Mouse (Mus musculus) cerebellum, postnatal 14 days (tissue): Measurements from ENCODE around the gene Stk17b.
"Not testable (repeated sequence)": the region's sequence is repeated elsewhere in the genome, so short reads cannot be mapped to it uniquely, and the experiment has no call there.

ENCODE experiments used
- DNase-seq, 2 experiments: peaks; one replicate each; pipeline ENCODE4 v3.0.0; 2021; ENCODE audit warnings: mixed read lengths in 2 of 2

The Stk17b gene

GRCm38 (mm10) chr1:53781311-53781710, 3.7 kb downstream of the Stk17b start:
- DNase-seq, result no peak

DNA sequence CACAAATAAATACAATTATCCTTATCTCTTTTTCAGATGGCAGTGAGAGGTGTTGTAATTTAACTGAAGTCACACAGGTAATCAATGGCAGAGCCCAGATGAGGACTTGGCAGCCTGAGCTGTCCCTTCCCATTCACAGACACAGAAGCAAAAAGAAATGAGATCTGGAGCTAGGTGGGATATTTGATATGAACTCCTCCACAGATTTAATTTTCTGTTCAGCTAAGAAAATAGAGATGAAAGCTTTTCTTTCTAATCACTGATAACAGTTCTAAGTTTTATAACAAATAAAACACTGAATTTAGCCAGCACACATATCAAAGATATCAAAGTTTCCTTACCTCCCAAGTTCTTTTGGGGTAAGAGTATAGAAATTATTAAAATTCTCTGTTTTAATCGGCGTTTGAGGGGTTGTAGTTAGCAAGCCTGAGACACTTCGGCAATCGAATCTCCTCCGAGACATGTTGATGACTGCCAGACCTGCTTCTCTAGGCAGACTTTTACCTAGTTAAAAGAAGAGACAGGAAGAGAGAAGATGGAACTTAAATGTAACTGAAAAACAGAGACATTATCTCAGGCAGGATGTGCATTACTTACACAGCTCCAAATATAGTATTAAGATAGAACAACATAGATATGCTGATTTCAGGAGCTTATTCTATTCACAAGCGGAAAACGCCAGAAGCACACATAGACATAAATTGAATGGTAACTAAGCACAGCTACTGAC, 8.7 kb downstream of the Stk17b start:
- DNase-seq, result no peak

DNA sequence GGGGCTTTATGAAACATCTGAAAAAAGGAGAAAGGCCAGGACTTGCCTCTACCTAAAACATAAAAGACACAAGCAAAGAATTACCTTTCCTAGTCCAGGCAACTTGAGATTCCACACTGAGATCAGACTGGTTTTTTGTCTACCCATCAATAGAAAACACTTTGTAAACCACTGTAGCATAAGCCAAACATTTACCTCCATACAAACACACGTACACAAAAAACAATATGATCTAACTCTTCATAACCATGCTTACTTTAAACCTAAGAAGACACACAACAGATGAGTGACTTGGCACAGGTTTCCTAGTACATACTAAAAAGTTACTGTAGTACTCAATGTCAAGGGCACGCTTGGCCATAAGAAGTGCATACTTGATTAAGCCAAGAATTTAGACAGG, 9.5 kb downstream of the Stk17b start:
- no peak for DNase-seq

GRCm38 (mm10) chr1:53775036-53775435, 10.0 kb downstream of the Stk17b start:
- no peak for DNase-seq

DNA sequence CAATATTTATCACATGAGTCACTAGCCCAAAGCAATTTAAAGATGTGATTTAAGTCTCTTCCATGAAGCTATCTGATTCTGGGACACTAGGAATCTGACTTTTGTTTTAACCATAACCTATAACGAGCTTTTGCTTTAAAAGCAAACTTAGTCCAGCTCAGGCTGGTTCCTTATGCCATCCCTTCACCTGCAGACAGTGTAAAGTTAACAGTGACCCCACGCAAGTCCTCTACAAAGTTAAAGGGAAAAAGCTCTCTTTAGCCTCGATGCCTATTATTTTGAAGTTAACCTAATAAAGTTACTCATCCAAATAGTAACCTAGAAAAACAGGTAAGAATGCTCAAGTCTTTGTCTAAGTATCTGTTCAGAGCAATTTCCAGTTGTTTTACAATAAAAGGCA, 10.5 kb downstream of the Stk17b start:
- no peak for DNase-seq

GRCm38 (mm10) chr1:53773994-53774393, 11.0 kb downstream of the Stk17b start:
- no peak for DNase-seq

- DNase-seq, result no peak
Measured at GRCm38 (mm10) chr1:53772967-53773366, 12.1 kb downstream of the Stk17b start.

DNA sequence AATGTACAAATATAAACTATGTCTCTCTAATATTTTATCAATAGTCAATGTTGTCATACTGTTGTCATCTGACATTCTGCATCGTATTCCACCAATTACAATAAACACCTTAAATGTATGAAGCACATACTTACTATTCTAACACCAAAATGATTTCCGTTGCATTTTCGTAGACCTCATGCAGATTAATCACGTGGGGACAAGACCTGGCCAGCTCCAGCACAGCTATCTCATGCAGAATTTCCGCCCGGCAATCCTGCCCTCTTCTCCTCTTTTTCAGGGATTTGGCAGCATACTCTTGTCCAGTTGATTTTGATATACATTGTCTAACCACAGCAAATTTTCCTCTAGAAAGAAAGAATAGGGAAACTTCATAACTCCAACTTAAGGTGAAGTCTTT, 13.5 kb downstream of the Stk17b start:
- DNase-seq, result no peak

GRCm38 (mm10) chr1:53766112-53766511, 18.9 kb downstream of the Stk17b start:
- no peak for DNase-seq

DNA sequence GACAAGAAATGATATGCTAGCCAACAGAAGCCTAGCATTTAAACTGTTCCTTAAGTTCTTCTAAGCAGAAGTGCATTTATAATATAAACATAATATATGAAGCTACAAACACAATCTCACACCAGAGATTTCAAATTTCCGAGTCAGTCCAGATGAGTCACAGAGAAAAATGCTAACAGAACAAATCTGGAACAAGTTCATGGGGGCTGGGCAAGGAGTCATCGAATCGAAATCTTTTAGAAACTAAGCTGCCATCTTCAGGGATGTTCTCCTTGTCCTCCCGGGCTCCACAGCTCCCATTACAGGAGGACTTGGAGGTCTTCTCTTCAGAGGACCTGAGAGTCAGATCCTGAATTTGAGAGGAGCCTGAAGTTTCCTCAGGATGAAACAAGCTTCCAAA, 27.7 kb downstream of the Stk17b start:
- no peak for DNase-seq

- not testable (repeated sequence) for DNase-seq
Measured at GRCm38 (mm10) chr1:53753501-53753900, 31.5 kb downstream of the Stk17b start.

DNA sequence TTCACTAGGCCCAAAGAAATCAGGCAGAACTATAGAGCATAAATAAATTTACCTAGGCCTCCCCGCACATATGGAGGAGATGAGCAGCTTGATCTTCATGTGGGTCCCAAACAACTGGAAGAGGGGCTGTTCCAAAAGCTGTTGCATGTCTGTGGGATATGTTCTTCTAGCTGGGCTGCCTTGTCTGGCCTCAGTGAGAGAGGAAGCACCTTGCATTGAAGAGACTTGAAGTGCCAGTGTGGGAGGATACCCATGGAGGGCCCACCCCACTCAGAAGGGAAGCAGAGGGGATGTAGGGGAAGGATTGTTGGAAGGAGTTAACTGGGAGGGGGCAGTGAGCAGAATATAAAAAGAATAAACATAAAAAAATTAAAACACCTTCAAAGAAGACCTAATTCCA, 33.9 kb downstream of the Stk17b start:
- no peak for DNase-seq

GRCm38 (mm10) chr1:53750697-53751096, 34.3 kb downstream of the Stk17b start:
- DNase-seq, result not testable (repeated sequence)

- DNase-seq, result not testable (repeated sequence)
Measured at GRCm38 (mm10) chr1:53749881-53750385, 35.1 kb downstream of the Stk17b start.

- DNase-seq, result no peak
Measured at GRCm38 (mm10) chr1:53748571-53748970, 36.5 kb downstream of the Stk17b start.

DNA sequence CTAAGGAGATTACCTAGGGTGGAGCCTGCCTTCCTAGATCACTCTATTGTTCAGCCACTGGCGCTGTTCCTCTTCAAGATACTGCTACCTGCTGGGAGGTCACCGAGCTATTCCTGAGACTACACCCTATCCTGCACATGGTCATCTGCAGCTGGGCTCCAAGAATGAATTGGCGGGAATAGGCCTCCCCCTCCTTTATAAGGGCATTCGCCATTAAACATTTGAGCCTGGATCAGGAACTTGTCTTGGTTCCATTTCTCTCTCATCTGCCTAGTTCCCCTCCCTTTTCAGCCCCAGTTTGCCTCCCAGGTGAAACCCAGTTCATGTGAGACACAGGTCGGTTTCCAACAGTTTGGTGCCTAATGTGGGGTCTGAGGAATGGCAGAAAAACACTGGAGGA, 39.0 kb downstream of the Stk17b start:
- DNase-seq, result no peak

- no peak for DNase-seq
Measured at GRCm38 (mm10) chr1:53741742-53742458, 43.1 kb downstream of the Stk17b start.

DNA sequence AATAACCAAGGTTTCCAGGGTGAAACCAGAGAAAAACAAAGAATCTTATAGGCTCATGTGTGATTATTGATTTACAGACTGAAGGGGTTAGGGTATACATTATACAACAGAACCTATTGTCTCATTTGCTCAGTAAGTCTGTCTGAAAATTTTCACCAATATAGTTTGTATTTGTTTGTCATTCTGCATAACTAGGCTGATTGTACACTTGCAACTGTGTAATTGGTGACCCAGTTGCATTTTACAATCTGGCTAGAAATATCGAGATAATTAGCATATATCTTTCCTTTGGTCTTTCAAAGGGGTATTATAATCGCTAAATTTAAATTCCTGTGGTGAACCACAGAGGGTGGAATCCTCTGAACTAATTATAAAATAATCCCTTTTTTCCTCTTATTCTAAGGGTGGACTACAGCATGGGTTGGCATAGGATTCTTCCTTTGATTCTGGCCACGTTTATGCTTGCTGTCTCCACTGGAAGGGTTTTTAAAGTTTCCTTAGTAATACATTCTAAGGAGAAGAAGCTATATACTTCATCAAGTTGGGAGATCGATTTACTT, 44.2 kb downstream of the Stk17b start:
- no peak for DNase-seq

DNA sequence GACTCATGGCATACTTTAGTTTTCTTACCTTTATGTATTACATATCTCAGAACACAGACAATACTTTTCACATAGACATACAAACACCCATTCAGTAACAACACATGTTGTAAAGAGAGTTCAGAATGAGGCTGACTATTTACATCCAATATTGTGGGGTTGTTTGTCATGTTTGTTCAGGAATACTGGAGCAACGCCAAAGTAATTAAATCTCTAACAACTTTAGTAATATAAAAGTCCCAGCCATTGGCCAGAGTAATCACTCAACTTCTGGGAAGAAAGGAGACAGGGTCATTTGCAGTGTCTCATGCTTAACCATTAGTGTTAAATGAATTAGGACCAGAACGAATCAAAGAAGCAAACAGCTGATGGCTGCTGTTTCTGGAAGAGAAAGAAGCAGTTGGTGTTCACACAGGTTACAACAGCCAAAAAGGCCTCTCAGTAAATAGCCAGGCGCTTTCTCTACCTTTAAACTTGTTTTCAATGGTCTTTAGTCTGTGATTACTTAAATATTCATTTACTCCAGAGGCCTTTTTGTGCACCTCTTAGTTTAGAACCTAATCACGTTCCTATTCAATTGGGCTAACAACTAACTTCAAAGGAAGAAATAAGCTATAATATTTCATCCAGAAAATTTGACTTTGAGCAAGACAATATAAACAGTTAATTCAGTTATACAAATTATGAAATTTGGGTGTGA, 44.8 kb downstream of the Stk17b start:
- not testable (repeated sequence) for DNase-seq

GRCm38 (mm10) chr1:53736583-53736982, 48.4 kb downstream of the Stk17b start:
- no peak for DNase-seq

- no peak for DNase-seq
Measured at GRCm38 (mm10) chr1:53728489-53729225, 56.4 kb downstream of the Stk17b start.

DNA sequence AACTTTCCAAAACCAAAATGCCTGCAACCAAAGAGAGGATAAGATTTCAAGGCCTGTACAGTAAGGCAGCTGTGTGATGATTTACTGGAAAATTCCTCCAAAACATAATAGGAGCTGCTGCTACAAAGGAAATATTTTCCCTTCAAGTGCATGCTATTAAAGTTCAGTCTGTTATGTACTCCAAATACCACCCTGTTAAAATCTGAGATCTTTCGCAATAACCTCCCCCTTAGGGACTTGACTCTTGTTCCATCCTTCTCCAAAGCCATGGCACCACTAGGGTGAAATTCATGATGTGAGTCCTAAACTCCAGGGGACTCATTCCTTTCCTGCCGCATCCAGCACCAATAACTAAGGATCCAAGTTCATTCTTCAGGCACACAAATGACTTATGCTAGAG, 58.1 kb downstream of the Stk17b start:
- no peak for DNase-seq

GRCm38 (mm10) chr1:53721353-53721752, 63.7 kb downstream of the Stk17b start:
- DNase-seq, result no peak
